Mouse (Mus musculus) neural tube, postnatal 0 days (tissue): ENCODE results near the gene Tdgf1. TPM values are rescaled to one million over a fixed set of nuclear protein-coding genes. Genes with fewer than 3 reads are reported as not detected.

Experiments used
- microRNA-seq: library from miRNA; unstranded; fragments of <30 nt; microRNA quantifications from one replicate; pipeline ENCODE4, GENCODE M21; 2016
- polyA plus RNA-seq: library from polyadenylated mRNA; unstranded; fragments of >200 nt; fragmentation: Nextera tagmentation; extraction: Ambion mirVana; gene quantifications from 2 replicates; pipeline ENCODE4 v1.2.1, GENCODE M21; 2015

Gene Tdgf1
- 1.9 and 2.5 TPM in 2 replicates for polyA plus RNA-seq

GRCm38 (mm10) chr9:110945926-110946325, at the start of gene Tdgf1:
TSS of gene Tdgf1 (minus strand) at chr9:110946158.

GRCm38 (mm10) chr9:110990204-110990603, 44.2 kb upstream of the Tdgf1 start, which contains the start of gene Rtp3:
TSS of gene Rtp3 (minus strand) at chr9:110990583.

GRCm38 (mm10) chr9:110951397-110951796, 5.4 kb upstream of the Tdgf1 start, which contains the start of gene Lrrc2:
TSS of gene Lrrc2 (plus strand) at chr9:110951545.

GRCm38 (mm10) chr9:110916786-110917185, 29.2 kb downstream of the Tdgf1 start, which contains the start of gene Fam240a:
TSS of gene Fam240a (minus strand) at chr9:110916861.

Small RNA genes lying within 50 kb of the gene (microRNA-seq; reads per million reads assigned to microRNA genes)
- gene Gm24269 = not detected

Other genes with a start within 250 kb of the Tdgf1 start
- gene Myl3, start 204.3 kb downstream of the Tdgf1 start, polyA plus RNA-seq = 0.68 and 1.3 TPM in 2 replicates
- 15.6 and 16.3 TPM in 2 replicates for gene Pth1r, start 199.0 kb downstream of the Tdgf1 start, polyA plus RNA-seq
- gene Prss42, start 148.0 kb downstream of the Tdgf1 start, polyA plus RNA-seq = not detected in 2 replicates
- 0.23 TPM in 1 of 2 replicates, not detected in the other for gene Prss44, start 132.2 kb downstream of the Tdgf1 start, polyA plus RNA-seq
- 0.14 TPM in 1 of 2 replicates, not detected in the other for gene Prss43, start 119.5 kb downstream of the Tdgf1 start, polyA plus RNA-seq
- 0.13 TPM in 1 of 2 replicates, not detected in the other for gene Prss45, start 111.6 kb downstream of the Tdgf1 start, polyA plus RNA-seq
- not detected in 2 replicates for gene Prss46, start 101.7 kb downstream of the Tdgf1 start, polyA plus RNA-seq
- gene Prss50, start 88.2 kb downstream of the Tdgf1 start, polyA plus RNA-seq = 1.5 and 2.2 TPM in 2 replicates
- gene Als2cl, start 66.3 kb downstream of the Tdgf1 start, polyA plus RNA-seq = 5.5 and 6.2 TPM in 2 replicates
- 15.2 and 18.3 TPM in 2 replicates for gene Tmie, start 66.0 kb downstream of the Tdgf1 start, polyA plus RNA-seq
- gene Fam240a, start 29.3 kb downstream of the Tdgf1 start, polyA plus RNA-seq = not detected in 2 replicates
- gene Lrrc2, start 5.4 kb upstream of the Tdgf1 start, polyA plus RNA-seq = 3.9 TPM in 2 replicates
- gene Rtp3, start 44.4 kb upstream of the Tdgf1 start, polyA plus RNA-seq = not detected in 2 replicates
- gene Ltf, start 73.1 kb upstream of the Tdgf1 start, polyA plus RNA-seq = 0.45 and 0.98 TPM in 2 replicates
- gene Ccrl2, start 111.4 kb upstream of the Tdgf1 start, polyA plus RNA-seq = 1.4 and 1.8 TPM in 2 replicates
- gene Lrrfip2, start 171.4 kb upstream of the Tdgf1 start, polyA plus RNA-seq = 38.7 and 42.1 TPM in 2 replicates